Mouse (Mus musculus) liver, adult 2 months (tissue): ENCODE results near the gene Nucks1.

Experiments used
- CTCF ChIP-seq: fragments of 200-500 bp; IDR thresholded peaks from 2 replicates; pipeline ENCODE4 v1.5.1; 2011; ENCODE audit warnings: low read depth, low read length, control low read depth
- POLR2A ChIP-seq: fragments of 200-500 bp; IDR thresholded peaks from 2 replicates; pipeline ENCODE4 v1.6.1; 2011; ENCODE audit warnings: low read length, control low read depth; ENCODE audit not compliant: insufficient read depth; ENCODE audit errors: extremely low read depth

- TF ChIP-seq CTCF (no peak), POLR2A (no peak)
These were observed 44.7 kb upstream of the Nucks1 start for GRCm38 (mm10) chr1:131865596-131865995.
